Mouse (Mus musculus) urinary bladder, postnatal 4 days (tissue): ENCODE measurements around the gene Sorbs2.

Source experiments
- DNase-seq, 2 experiments: peaks; one replicate each; pipeline ENCODE4 v3.0.0; 2021 to 2022; ENCODE audit warnings: low spot score in 2 of 2

Sorbs2 gene

GRCm38 (mm10) chr8:45681171-45681570, 173.6 kb downstream of the Sorbs2 start:
- no peak for DNase-seq

GRCm38 (mm10) chr8:45682845-45683383, 175.3 kb downstream of the Sorbs2 start:
- DNase-seq = no peak

- no peak for DNase-seq
Measured at GRCm38 (mm10) chr8:45687942-45688695, 180.5 kb downstream of the Sorbs2 start.

- no peak for DNase-seq
Measured at GRCm38 (mm10) chr8:45689611-45690207, 182.1 kb downstream of the Sorbs2 start.

DNA sequence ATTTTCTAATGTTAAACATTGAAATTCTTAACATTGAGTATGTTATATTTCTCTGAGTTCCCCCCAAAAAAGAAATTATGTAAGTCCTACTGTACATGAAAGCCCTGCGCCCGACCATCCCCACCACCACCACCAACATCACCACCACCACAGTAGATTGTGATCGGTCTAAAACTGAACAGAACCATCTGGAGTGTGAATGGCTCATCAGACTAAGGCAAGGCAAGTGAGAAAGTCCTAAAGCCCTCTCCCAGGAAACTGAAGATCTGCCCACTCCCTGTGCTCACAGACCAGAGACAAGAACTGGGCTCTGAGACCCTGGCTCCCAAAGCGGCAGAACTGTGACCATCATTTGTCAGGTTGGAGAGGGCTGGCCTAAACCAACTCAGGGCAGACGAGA, 192.5 kb downstream of the Sorbs2 start:
- no peak for DNase-seq

DNA sequence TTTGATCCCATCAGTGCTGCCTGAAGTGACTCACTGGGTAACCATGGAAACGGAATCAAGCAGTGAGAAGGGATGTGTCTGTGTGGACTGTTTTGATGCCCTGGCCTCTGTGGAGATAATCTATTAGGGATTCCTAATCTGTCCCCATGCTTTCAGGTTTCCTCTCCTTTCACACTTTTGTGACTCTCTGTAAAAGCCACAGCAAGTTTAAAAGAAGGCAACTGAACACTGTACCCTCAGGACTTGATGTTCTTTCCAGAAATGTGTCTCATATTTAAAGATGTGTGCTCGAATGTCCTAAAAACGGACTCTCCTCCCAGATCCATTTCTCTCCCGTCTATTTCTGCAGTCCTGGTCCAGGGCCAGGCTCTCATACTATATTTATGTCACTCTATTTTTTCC, 196.1 kb downstream of the Sorbs2 start:
- no peak for DNase-seq

DNA sequence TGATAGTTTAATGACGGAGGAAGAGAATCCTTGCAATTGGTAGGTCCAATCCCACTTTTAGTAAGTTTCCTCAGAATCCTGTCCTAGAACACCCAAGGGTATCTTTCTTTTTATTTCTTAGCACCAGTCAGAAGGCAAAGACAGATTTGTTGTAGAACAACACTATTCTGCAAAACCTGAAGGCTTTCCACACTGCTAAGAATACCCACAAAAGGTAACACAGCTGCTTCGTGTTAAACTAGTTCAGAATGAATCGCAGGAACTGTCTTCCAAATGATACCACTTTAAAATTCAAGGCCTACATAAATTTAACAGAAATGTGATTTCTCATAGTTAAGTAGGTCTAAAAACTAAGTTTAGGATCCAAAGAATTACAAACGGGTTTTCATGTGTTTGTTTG, 201.5 kb downstream of the Sorbs2 start:
- no peak for DNase-seq

GRCm38 (mm10) chr8:45709734-45710133, 202.1 kb downstream of the Sorbs2 start:
- DNase-seq = no peak

- DNase-seq = no peak
Measured at GRCm38 (mm10) chr8:45712610-45713009, 205.0 kb downstream of the Sorbs2 start.

DNA sequence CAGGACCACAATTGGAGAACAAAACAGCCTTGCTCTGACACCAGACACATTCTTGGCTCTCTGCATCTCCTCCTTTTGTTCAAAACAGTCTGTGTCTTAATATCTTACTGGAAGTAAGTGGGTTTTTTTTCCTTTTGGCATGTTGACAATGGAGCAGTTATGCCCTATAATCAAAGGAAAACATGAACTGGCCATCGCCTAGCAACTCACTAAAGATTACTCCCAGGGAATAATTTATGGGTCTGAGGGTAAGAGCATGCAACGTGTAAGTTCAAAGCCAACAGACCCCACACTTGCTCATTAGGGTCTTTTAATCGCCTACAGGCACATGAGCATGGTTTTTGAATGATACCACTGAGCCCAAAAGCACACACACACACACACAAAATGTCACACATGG, 207.2 kb downstream of the Sorbs2 start:
- no peak for DNase-seq

GRCm38 (mm10) chr8:45715330-45716027, 207.9 kb downstream of the Sorbs2 start:
- DNase-seq = no peak

DNA sequence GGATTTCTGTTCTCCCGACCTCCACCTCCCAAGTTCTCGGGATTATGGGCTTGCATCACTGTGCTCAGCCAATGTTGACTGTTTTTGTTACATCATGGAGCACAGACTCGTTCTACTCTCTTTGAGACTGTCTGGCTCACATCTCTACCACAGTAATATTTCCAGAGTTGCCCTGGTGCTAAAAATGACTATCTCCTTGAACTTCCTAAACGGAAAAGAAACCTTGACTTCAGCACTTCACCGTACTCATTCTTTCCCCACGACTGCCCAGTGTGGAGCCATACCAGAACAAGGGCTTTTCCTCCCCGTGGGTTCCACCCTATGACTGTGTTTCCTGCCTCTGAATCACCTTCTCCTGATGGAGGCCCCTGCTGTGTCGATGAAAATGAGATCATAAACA, 212.2 kb downstream of the Sorbs2 start:
- DNase-seq = no peak

DNA sequence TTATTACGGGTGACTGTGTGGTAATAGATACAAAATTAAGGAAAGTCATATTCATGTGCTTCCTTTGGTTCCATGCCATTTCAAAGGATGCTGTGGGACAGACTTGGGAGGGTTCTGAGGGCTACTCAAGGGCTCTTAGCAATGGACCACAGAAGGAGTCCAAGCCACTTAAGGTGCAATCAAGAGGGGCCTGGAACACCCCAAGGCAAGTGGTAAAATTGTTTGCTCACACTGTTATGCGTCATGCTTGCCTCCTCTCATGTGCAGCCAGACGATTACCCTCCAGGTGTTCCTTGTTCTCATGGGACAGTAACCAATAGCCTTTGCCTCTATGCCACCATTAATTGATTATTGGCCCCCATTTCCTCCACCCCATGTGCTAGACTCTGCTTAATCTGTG, 216.6 kb downstream of the Sorbs2 start:
- DNase-seq = no peak

DNA sequence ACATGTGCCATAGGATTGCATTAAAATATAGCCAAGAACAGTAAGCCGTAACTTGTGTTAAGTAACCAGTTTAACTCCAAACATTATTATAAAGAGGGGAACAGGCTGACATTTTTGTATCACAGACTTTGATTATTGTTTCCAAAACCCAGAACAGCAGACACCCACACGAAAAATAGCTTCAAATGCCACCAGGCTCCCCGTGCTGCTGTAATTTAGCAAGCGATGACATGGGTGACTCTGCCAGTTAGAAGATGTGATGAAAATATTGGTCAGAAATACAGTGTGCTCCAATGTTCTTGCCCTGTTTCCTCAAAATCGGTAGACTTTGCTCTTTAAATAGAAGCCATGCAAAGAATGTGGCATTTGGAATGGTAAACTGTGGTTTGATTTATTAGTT, 217.7 kb downstream of the Sorbs2 start:
- no peak for DNase-seq

DNA sequence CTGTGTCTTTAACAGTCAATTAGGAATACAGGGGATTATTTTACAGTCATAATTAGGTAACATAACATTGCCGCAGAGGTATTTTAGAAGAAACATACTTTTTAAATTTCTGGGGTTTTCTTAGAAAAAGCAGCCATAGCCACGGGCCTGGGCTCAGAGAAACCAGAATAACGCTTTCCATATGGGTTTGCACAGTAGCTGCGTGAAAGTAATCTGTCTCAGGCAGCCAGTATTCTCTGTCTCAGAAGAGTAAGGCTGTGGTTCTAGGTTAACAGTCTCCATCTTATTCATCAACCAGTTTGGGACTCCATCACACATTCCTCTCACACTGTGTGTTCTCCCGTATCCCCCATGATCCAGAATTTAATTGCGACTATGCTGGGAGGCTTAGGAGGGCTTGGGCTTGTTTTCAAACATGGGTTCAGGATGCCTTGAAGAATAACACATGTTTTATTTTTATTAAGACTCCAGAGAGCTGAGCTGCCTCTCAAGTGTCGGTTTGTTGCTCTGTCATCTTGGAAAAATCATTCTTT, 222.3 kb downstream of the Sorbs2 start:
- no peak for DNase-seq

GRCm38 (mm10) chr8:45730795-45731194, 223.2 kb downstream of the Sorbs2 start:
- DNase-seq = no peak

- no peak for DNase-seq
Measured at GRCm38 (mm10) chr8:45734071-45734470, 226.5 kb downstream of the Sorbs2 start.

DNA sequence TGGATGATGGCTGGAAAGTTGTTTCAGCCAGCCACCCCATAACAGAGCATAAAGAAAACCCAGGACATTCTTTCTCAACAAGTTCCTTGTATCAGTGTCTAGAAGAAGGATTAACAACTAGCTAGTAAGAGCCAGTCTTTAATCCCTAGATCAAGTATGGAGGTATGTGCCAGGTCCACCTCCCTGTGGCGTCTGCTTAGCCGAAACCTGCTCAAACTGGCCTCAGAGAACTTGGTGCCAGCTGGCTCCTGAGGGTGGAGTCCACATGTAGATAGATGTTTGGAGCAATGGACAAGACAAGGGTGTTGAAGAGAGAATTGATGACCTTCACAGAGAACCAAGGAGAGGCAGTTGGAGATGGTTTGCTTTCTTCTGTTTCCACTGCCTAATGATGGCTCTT, 229.7 kb downstream of the Sorbs2 start:
- DNase-seq = no peak

DNA sequence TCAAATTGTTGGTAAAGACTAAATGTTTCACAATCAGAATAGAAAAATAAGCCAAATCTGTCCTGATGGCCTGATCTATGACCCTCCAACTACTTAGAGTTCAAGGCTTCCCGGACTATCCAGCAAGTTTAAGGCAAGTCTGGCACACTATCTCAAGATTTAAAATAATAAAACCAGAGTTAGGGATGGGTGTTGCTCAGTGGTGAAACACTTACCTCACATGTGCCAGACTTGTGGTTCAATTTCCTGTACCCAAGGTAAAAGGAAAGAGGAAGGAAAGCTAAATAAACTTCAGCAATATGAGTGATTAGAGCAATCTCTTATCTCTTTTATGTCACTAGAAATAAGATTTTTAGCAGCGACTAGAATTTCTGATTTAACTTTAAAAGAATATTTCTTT, 235.7 kb downstream of the Sorbs2 start:
- DNase-seq = no peak

- no peak for DNase-seq
Measured at GRCm38 (mm10) chr8:45743739-45744138, 236.2 kb downstream of the Sorbs2 start.

GRCm38 (mm10) chr8:45751512-45752502, 244.2 kb downstream of the Sorbs2 start:
- no peak for DNase-seq
